Mouse (Mus musculus): ENCODE results near the gene Vdac1.

DNA sequence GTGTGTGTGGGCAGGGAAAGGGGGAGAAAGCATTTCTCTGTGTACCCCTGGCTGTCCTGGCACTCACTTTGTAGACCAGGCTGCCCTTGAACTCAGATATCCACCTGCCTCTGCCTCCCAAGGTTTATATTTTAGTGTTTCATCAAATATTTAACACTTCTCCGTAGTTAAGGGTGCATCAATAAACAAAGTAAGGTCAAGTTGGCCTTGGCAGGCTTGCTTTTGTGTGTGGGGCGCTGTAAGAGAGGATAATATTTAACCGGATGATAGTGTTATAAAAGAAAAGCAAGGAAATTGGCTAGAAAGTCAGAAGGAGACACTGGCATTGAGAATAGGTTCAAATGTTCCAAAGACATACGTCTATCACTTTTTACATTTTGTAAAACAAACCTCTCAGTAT is 33.8 kb downstream of the Vdac1 start:
- TF ChIP-seq POLR2A (IDR thresholded peaks at IDR 0.05; ENCODE audit: low read depth, low read length): no peak
- no peak for TF ChIP-seq CTCF (IDR thresholded peaks at IDR 0.05; ENCODE audit: extremely low read depth, insufficient read length, insufficient replicate concordance, low read depth, low read length)
